Mouse (Mus musculus): ENCODE measurements around the gene Gpr39.
A peak's percentile ranks its signal among the peaks of the same experiment; 100 is the strongest.

- TF ChIP-seq CTCF (IDR thresholded peaks at IDR 0.05) (peak; percentile 71), POLR2A (IDR thresholded peaks at IDR 0.05; ENCODE audit: insufficient read depth, low read depth, low read length) (no peak)
Measured at GRCm38 (mm10) chr1:125669035-125669434, 7.8 kb upstream of the Gpr39 start.

Measured in heart, adult 2 months (tissue).